Mouse (Mus musculus) kidney, postnatal 0 days (tissue): ENCODE data around the gene Bin2. TPM values are rescaled to one million over a fixed set of nuclear protein-coding genes. Genes with fewer than 3 reads are reported as not detected.
"Not testable (repeated sequence)": the region's sequence is repeated elsewhere in the genome, so short reads cannot be mapped to it uniquely, and the experiment has no call there.

Source experiments
- ATAC-seq: fragments of 200-750 bp; cut with Nextera tagmentation; replicated peaks from 2 replicates; pipeline ENCODE4 v1.8.0; 2017; ENCODE audit warnings: low read depth, moderate number of reproducible peaks, moderate TSS enrichment, moderate library complexity; ENCODE audit not compliant: low FRiP score
- DNase-seq: peaks from one replicate; pipeline ENCODE4 v3.0.0-alpha.2; 2016; ENCODE audit warnings: low spot score
- H3K27ac ChIP-seq: fragments of 300-500 bp; sonication (generic); 2 replicates; pipeline ENCODE4 v1.5.1; 2014; ENCODE audit warnings: mild to moderate bottlenecking
- H3K27me3 ChIP-seq: fragments of 300-500 bp; sonication (generic); 2 replicates; pipeline ENCODE4 v1.6.1; 2014; ENCODE audit warnings: low read length, mixed read lengths; ENCODE audit not compliant: insufficient read depth
- H3K36me3 ChIP-seq: fragments of 300-500 bp; sonication (generic); 2 replicates; pipeline ENCODE4 v1.6.1; 2014; ENCODE audit warnings: low read length, mixed read lengths; ENCODE audit not compliant: insufficient read depth
- H3K4me1 ChIP-seq: fragments of 300-500 bp; sonication (generic); replicated peaks from 2 replicates; pipeline ENCODE4 v1.6.1; 2014; ENCODE audit warnings: antibody characterized with exemption, low read length, mixed read lengths; ENCODE audit not compliant: insufficient read depth
- H3K4me2 ChIP-seq: fragments of 300-500 bp; sonication (generic); 2 replicates; pipeline ENCODE4 v1.6.1; 2014; ENCODE audit warnings: mild to moderate bottlenecking, low read length, moderate library complexity, mixed read lengths
- H3K4me3 ChIP-seq: fragments of 300-500 bp; sonication (generic); replicated peaks from 2 replicates; pipeline ENCODE4 v1.5.1; 2014; ENCODE audit warnings: low read depth, low read length
- H3K9ac ChIP-seq: fragments of 300-500 bp; sonication (generic); 2 replicates; pipeline ENCODE4 v1.6.1; 2014; ENCODE audit warnings: low read depth, low read length
- H3K9me3 ChIP-seq: fragments of 300-500 bp; sonication (generic); replicated peaks from 2 replicates; pipeline ENCODE4 v1.6.1; 2016; ENCODE audit warnings: low read length, inconsistent platforms, mixed read lengths
- CTCF ChIP-seq: IDR thresholded peaks from 2 replicates; pipeline ENCODE4 v1.5.1; 2016; ENCODE audit warnings: antibody characterized with exemption, low read depth, mild to moderate bottlenecking, moderate library complexity
- WGBS: fragments of 180-500 bp; shearing (Covaris S2); extraction: QIAGEN DNeasy Blood & Tissue Kit; methylation state at CpG from one replicate; pipeline ENCODE4 v1.1.7; 2014; 5-methylcytosine and 5-hydroxymethylcytosine counted together
- polyA plus RNA-seq: library from polyadenylated mRNA; unstranded; fragments of >200 nt; fragmentation: Nextera tagmentation; extraction: Ambion mirVana; gene quantifications from 2 replicates; pipeline ENCODE4 v1.2.1, GENCODE M21; 2015

Bin2 gene
- polyA plus RNA-seq, 1 experiment from 2014 or later = 0.93 TPM

- no peaks in the 10 kb centered on the region for H3K4me1 ChIP-seq
- 96% methylated on average over 3 of the region's 3 CpGs for WGBS
- no peaks in the 10 kb centered on the region for H3K9me3 ChIP-seq
- no peak overlapping the region for H3K27ac ChIP-seq
- no peak for TF ChIP-seq CTCF
- ATAC-seq (no peak), DNase-seq (no peak)
- H3K9ac ChIP-seq = no peak overlapping the region
- no peak overlapping the region for H3K4me3 ChIP-seq
- no peaks in the 10 kb centered on the region for H3K27me3 ChIP-seq
- H3K4me2 ChIP-seq = no peak overlapping the region
- peaks cover 15% of the 10 kb centered on the region for H3K36me3 ChIP-seq
These were observed 44.9 kb downstream of the Bin2 start for GRCm38 (mm10) chr15:100624435-100624834.

- H3K4me3 ChIP-seq = no peak overlapping the region
- no peak for TF ChIP-seq CTCF
- WGBS = 91% methylated on average over 9 of the region's 9 CpGs
These were observed 45.6 kb downstream of the Bin2 start for GRCm38 (mm10) chr15:100623754-100624153.

DNA sequence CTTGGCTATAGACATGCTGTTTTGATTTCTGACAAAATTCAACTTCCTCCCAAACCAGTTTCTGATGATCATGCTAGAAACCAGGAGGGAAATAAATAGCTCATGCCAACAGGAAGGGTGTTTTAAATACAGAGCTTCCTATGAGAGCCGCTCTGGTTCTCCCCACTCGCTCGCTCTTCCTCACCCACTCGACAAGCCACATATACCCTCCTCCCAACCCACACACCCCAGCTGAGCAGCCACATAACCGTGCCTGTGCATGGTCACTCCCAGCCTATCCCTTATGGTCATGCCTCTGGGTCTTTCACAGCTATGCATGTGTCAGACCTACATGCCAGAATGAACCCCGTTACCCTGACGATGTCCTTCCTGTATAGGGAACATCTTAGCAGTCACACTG lies 47.2 kb downstream of the Bin2 start:
- Histone ChIP-seq H3K9me3 (no peaks in the 10 kb centered on the region), H3K36me3 (peaks cover 29% of the 10 kb centered on the region), H3K27ac (peak overlapping the region; percentile 48; the same call in 1 of the 2 replicates), H3K4me1 (no peaks in the 10 kb centered on the region), H3K27me3 (no peaks in the 10 kb centered on the region), H3K4me2 (no peak overlapping the region), H3K9ac (no peak overlapping the region), H3K4me3 (no peak overlapping the region)
- ATAC-seq = no peak
- no peak for TF ChIP-seq CTCF
- 75% methylated on average over 7 of the region's 7 CpGs for WGBS
- DNase-seq = no peak

More at GRCm38 (mm10) chr15:100623754-100624153, 45.6 kb downstream of the Bin2 start:
- Histone ChIP-seq H3K4me2 (no peak overlapping the region), H3K27ac (no peak overlapping the region), H3K4me1 (no peaks in the 10 kb centered on the region), H3K27me3 (no peaks in the 10 kb centered on the region), H3K36me3 (peaks cover 15% of the 10 kb centered on the region), H3K9me3 (no peaks in the 10 kb centered on the region), H3K9ac (no peak overlapping the region)
- DNase-seq (no peak), ATAC-seq (no peak)

GRCm38 (mm10) chr15:100621671-100622070 lies 47.7 kb downstream of the Bin2 start:
- ATAC-seq, H3K27me3 ChIP-seq, H3K9me3 ChIP-seq, H3K4me3 ChIP-seq, H3K9ac ChIP-seq, DNase-seq, H3K4me1 ChIP-seq, H3K4me2 ChIP-seq: not testable (repeated sequence)
- Histone ChIP-seq H3K27ac (peak overlapping the region; percentile 48), H3K36me3 (peaks cover 29% of the 10 kb centered on the region)
- 67% methylated on average over 9 of the region's 9 CpGs for WGBS

GRCm38 (mm10) chr15:100619200-100619599 lies 50.2 kb downstream of the Bin2 start:
- Histone ChIP-seq H3K27ac (no peak overlapping the region), H3K4me3 (no peak overlapping the region), H3K9ac (no peak overlapping the region), H3K36me3 (peaks cover 29% of the 10 kb centered on the region), H3K9me3 (no peaks in the 10 kb centered on the region), H3K27me3 (no peaks in the 10 kb centered on the region), H3K4me2 (no peak overlapping the region), H3K4me1 (peaks cover 3% of the 10 kb centered on the region; the same call in 1 of the 2 replicates)
- no peak for ATAC-seq
- TF ChIP-seq CTCF = no peak
- no peak for DNase-seq
- WGBS = 80% methylated on average over 7 of the region's 7 CpGs

GRCm38 (mm10) chr15:100616221-100616620 lies 53.1 kb downstream of the Bin2 start:
- H3K4me3 ChIP-seq = peak overlapping the region; percentile 85
- no peaks in the 10 kb centered on the region for H3K27me3 ChIP-seq
- under 1% methylated on average over 19 of the region's 19 CpGs for WGBS
- no peaks in the 10 kb centered on the region for H3K9me3 ChIP-seq
- peaks cover 29% of the 10 kb centered on the region for H3K36me3 ChIP-seq
- peaks cover 8% of the 10 kb centered on the region; the same call in 1 of the 2 replicates for H3K4me1 ChIP-seq
- H3K27ac ChIP-seq = peak overlapping the region; percentile 100
- DNase-seq = no peak
- no peak for TF ChIP-seq CTCF
- H3K9ac ChIP-seq = peak overlapping the region; percentile 93
- H3K4me2 ChIP-seq = peak overlapping the region; percentile 74
- 0 out of 2 replicates have a peak, but pooled peaks have one; percentile 0 for ATAC-seq

DNA sequence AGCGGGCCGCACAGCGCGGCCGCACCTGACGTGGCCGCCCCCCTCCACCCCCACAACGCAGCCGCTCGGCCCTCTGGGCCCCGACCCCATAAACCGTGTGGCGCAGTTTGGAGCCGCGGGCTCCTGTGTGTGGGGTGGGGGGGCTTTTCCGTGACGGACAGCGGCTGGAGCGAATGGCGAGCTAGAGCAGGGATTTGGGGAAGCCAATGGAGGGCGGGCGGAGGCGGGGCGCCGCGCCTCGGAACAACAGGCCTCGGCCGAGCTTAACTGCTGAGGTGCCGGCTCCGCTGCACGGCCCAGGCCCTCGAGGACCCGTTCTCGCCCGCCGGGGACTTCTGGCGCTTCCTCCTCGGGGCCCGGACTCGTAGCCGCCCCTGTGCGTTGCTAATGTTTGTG lies 53.5 kb downstream of the Bin2 start:
- peaks cover 8% of the 10 kb centered on the region; the same call in 1 of the 2 replicates for H3K4me1 ChIP-seq
- H3K4me2 ChIP-seq = peak overlapping the region; percentile 74
- H3K27me3 ChIP-seq = no peaks in the 10 kb centered on the region
- ATAC-seq = peak; percentile 81
- no peak for TF ChIP-seq CTCF
- H3K9me3 ChIP-seq = no peaks in the 10 kb centered on the region
- peak; percentile 93 for DNase-seq
- 0% methylated on average over 41 of the region's 43 CpGs for WGBS
- peak overlapping the region; percentile 93 for H3K9ac ChIP-seq
- peak overlapping the region; percentile 85 for H3K4me3 ChIP-seq
- H3K27ac ChIP-seq = peak overlapping the region; percentile 100
- H3K36me3 ChIP-seq = peaks cover 27% of the 10 kb centered on the region
